Mouse (Mus musculus): Measurements from ENCODE around the gene Tmem165. TPM values are rescaled to one million over a fixed set of nuclear protein-coding genes. Genes with fewer than 3 reads are reported as not detected.

The Tmem165 gene
- total and polyA plus RNA-seq, 2 experiments from 2014 or later: 41.4 to 70.6 TPM

DNA sequence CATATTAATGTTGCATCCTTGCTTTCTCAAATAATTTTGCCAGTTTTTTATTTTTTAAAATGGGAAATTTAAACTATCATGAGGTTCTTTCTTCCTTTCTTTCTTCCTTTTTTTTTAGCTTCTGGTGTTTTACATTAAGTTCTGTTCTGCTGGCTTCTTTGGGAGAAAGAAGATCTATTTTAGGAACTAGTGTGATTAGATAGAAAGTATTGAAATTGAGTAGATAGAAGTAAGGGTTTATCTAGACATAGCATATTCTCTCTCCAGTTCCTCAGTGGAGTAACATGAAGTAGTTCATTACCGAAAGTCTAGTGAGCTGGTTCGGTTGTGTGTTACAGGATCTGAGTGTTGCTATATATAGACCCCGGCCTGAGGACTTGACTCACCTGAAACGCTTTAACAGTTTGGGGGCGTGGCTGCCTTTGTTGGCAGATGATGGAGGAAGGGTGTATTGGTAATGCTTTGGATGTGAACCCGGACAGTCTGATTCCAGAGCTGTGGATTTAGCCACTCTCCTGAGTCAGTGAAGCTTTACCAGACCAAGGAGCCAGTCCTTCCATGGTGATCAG lies 10.8 kb downstream of the Tmem165 start:
- no peak overlapping the region for H3K9ac ChIP-seq
- TF ChIP-seq CTCF (IDR thresholded peaks at IDR 0.05; ENCODE audit: low read depth): no peak
- 81% methylated on average over 6 of the region's 6 CpGs for WGBS

GRCm38 (mm10) chr5:76199346-76199745 lies 15.7 kb downstream of the Tmem165 start:
- DNase-seq (no peak), ATAC-seq (no peak)
- Histone ChIP-seq H3K36me3 (ENCODE audit: insufficient read depth) (peaks cover 18% of the 10 kb centered on the region), H3K27ac (ENCODE audit: low read depth, low read length) (no peak overlapping the region), H3K4me2 (ENCODE audit: low read depth) (no peak overlapping the region), H3K9ac (no peak overlapping the region), H3K4me1 (ENCODE audit: insufficient read depth) (no peaks in the 10 kb centered on the region), H3K27me3 (ENCODE audit: insufficient read depth, low read length) (no peaks in the 10 kb centered on the region), H3K4me3 (ENCODE audit: low read depth, low read length) (no peak overlapping the region), H3K9me3 (ENCODE audit: low read length) (no peaks in the 10 kb centered on the region)
- WGBS: 97% methylated on average over 13 of the region's 13 CpGs
- no peak for TF ChIP-seq CTCF (IDR thresholded peaks at IDR 0.05; ENCODE audit: low read depth)

More for the DNA sequence above, 10.8 kb downstream of the Tmem165 start:
- Histone ChIP-seq H3K27ac (ENCODE audit: low read depth, low read length) (no peak overlapping the region; the same call in 1 of the 2 replicates), H3K36me3 (ENCODE audit: insufficient read depth) (peaks cover 4% of the 10 kb centered on the region), H3K4me2 (ENCODE audit: low read depth) (no peak overlapping the region), H3K27me3 (ENCODE audit: insufficient read depth, low read length) (no peaks in the 10 kb centered on the region), H3K4me3 (ENCODE audit: low read depth, low read length) (no peak overlapping the region), H3K4me1 (ENCODE audit: insufficient read depth) (no peaks in the 10 kb centered on the region; the same call in 1 of the 2 replicates), H3K9me3 (ENCODE audit: low read length) (no peaks in the 10 kb centered on the region)
- DNase-seq (peak; percentile 2), ATAC-seq (no peak)

- ATAC-seq (no peak), DNase-seq (no peak)
- TF ChIP-seq CTCF (IDR thresholded peaks at IDR 0.05; ENCODE audit: low read depth): no peak
- H3K9me3 ChIP-seq (ENCODE audit: low read length): no peaks in the 10 kb centered on the region
- no peak overlapping the region for H3K27ac ChIP-seq (ENCODE audit: low read depth, low read length)
- no peaks in the 10 kb centered on the region for H3K4me1 ChIP-seq (ENCODE audit: insufficient read depth)
- H3K27me3 ChIP-seq (ENCODE audit: insufficient read depth, low read length): no peaks in the 10 kb centered on the region
- no peak overlapping the region for H3K4me3 ChIP-seq (ENCODE audit: low read depth, low read length)
- 96% methylated on average over 3 of the region's 3 CpGs for WGBS
- peaks cover 46% of the 10 kb centered on the region for H3K36me3 ChIP-seq (ENCODE audit: insufficient read depth)
- H3K9ac ChIP-seq: no peak overlapping the region
- H3K4me2 ChIP-seq (ENCODE audit: low read depth): no peak overlapping the region
Measured at GRCm38 (mm10) chr5:76203171-76203570, 19.5 kb downstream of the Tmem165 start.

- H3K27me3 ChIP-seq (ENCODE audit: insufficient read depth, low read length): no peaks in the 10 kb centered on the region
- no peak overlapping the region for H3K4me2 ChIP-seq (ENCODE audit: low read depth)
- ATAC-seq (no peak), DNase-seq (no peak)
- no peaks in the 10 kb centered on the region for H3K4me1 ChIP-seq (ENCODE audit: insufficient read depth)
- WGBS: 91% methylated on average over 2 of the region's 2 CpGs
- no peak for TF ChIP-seq CTCF (IDR thresholded peaks at IDR 0.05; ENCODE audit: low read depth)
- no peak overlapping the region for H3K27ac ChIP-seq (ENCODE audit: low read depth, low read length)
- H3K9ac ChIP-seq: no peak overlapping the region
- peaks cover 41% of the 10 kb centered on the region for H3K36me3 ChIP-seq (ENCODE audit: insufficient read depth)
- H3K4me3 ChIP-seq (ENCODE audit: low read depth, low read length): no peak overlapping the region
- no peaks in the 10 kb centered on the region for H3K9me3 ChIP-seq (ENCODE audit: low read length)
Measured at GRCm38 (mm10) chr5:76205886-76206285, 22.2 kb downstream of the Tmem165 start.

DNA sequence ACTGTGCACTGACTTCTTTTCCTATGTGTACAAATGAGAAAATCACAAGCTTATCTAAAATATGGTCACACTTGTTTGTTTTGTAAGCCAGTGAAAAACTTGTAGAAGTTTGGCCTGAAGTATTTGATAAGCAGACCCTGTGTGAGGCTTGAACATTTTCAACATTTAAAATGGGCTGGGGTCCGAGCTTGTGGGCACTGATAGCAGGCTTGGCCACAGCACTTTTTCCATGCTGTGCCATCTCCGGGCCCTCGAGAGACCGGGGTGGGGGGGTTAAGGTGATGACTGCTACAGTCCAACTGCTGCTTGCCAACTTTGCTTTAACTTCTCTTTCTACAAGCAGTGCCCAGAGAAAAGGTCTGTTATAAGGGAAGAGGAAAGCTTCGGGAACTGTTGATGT lies 24.4 kb downstream of the Tmem165 start:
- Histone ChIP-seq H3K4me1 (ENCODE audit: insufficient read depth) (no peaks in the 10 kb centered on the region), H3K36me3 (ENCODE audit: insufficient read depth) (peaks cover 44% of the 10 kb centered on the region), H3K9ac (no peak overlapping the region), H3K9me3 (ENCODE audit: low read length) (no peaks in the 10 kb centered on the region), H3K4me2 (ENCODE audit: low read depth) (no peak overlapping the region), H3K27ac (ENCODE audit: low read depth, low read length) (no peak overlapping the region), H3K27me3 (ENCODE audit: insufficient read depth, low read length) (no peaks in the 10 kb centered on the region), H3K4me3 (ENCODE audit: low read depth, low read length) (no peak overlapping the region)
- no peak for TF ChIP-seq CTCF (IDR thresholded peaks at IDR 0.05; ENCODE audit: low read depth)
- WGBS: 92% methylated on average over 5 of the region's 5 CpGs
- ATAC-seq (no peak), DNase-seq (no peak)

DNA sequence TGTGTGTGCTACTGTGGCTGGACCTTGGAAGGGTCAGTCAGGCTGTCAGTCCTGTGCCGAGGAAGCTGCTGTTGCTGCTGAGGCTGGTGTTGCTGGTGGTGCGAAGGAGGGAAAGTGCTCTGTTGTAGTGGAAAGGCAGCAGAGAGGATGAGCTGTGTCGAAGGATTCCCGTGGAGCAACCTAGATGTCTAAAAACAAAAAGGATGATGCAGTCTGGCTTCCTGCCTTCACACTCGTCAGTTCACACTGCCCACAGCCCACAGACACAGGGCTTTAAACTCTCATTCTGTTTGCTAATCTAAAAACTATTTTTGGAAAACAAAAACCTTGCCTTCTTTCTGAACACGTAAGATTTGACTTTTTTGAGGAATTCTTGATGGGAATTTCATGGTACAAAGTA lies 33.0 kb downstream of the Tmem165 start:
- ATAC-seq (no peak), DNase-seq (no peak)
- H3K4me3 ChIP-seq (ENCODE audit: low read depth, low read length): no peak overlapping the region
- 80% methylated on average over 6 of the region's 6 CpGs for WGBS
- H3K9me3 ChIP-seq (ENCODE audit: low read length): no peaks in the 10 kb centered on the region
- H3K9ac ChIP-seq: no peak overlapping the region
- peaks cover 27% of the 10 kb centered on the region for H3K36me3 ChIP-seq (ENCODE audit: insufficient read depth)
- no peak overlapping the region for H3K27ac ChIP-seq (ENCODE audit: low read depth, low read length)
- H3K4me1 ChIP-seq (ENCODE audit: insufficient read depth): no peaks in the 10 kb centered on the region
- no peaks in the 10 kb centered on the region for H3K27me3 ChIP-seq (ENCODE audit: insufficient read depth, low read length)
- no peak for TF ChIP-seq CTCF (IDR thresholded peaks at IDR 0.05; ENCODE audit: low read depth)
- H3K4me2 ChIP-seq (ENCODE audit: low read depth): no peak overlapping the region

DNA sequence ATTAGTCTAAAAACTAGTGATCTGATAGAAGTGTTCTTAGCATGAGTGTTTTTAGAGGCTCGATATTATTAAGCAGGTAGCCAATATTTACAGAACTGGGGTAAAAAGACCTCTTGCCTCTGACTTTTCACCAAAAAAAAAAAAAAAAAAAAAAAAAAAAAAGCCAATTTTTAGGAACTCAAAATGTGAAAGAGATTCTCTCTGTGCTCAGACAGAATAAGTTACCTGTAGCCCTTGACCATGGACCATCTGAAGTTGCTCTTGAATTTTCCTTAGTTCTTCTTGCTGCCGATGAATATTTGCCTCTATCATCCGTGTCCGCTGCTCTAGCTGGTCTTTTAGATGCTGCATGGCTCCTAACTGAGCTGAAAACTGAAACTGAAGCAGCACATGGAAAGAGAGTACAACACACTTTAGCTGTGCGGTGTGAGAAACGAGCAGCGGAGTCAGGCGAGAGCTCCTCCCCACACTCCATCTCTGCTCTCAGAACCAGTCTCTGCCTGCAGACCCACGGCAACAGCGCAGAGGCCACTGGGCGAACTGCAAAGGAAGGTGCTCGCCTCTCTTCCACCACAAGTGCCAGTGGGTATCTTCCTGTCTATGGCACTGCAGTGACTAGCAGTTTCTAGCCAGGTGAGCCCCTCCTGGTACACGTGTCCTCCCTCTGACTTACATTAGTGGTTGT lies 47.6 kb downstream of the Tmem165 start:
- H3K4me2 ChIP-seq (ENCODE audit: low read depth): no peak overlapping the region
- peaks cover 42% of the 10 kb centered on the region for H3K36me3 ChIP-seq (ENCODE audit: insufficient read depth)
- no peak overlapping the region for H3K27ac ChIP-seq (ENCODE audit: low read depth, low read length)
- no peak overlapping the region for H3K4me3 ChIP-seq (ENCODE audit: low read depth, low read length)
- H3K9me3 ChIP-seq (ENCODE audit: low read length): no peaks in the 10 kb centered on the region
- H3K4me1 ChIP-seq (ENCODE audit: insufficient read depth): no peaks in the 10 kb centered on the region
- no peaks in the 10 kb centered on the region for H3K27me3 ChIP-seq (ENCODE audit: insufficient read depth, low read length)
- no peak overlapping the region for H3K9ac ChIP-seq
- no peak for TF ChIP-seq CTCF (IDR thresholded peaks at IDR 0.05; ENCODE audit: low read depth)
- ATAC-seq (no peak), DNase-seq (no peak)
- WGBS: 90% methylated on average over 13 of the region's 13 CpGs
